Mouse (Mus musculus): ENCODE measurements around the gene Pla2g4b. TPM values are rescaled to one million over a fixed set of nuclear protein-coding genes. Genes with fewer than 3 reads are reported as not detected.

Gene Pla2g4b
- total RNA-seq, 1 experiment: 2.7 TPM

DNA sequence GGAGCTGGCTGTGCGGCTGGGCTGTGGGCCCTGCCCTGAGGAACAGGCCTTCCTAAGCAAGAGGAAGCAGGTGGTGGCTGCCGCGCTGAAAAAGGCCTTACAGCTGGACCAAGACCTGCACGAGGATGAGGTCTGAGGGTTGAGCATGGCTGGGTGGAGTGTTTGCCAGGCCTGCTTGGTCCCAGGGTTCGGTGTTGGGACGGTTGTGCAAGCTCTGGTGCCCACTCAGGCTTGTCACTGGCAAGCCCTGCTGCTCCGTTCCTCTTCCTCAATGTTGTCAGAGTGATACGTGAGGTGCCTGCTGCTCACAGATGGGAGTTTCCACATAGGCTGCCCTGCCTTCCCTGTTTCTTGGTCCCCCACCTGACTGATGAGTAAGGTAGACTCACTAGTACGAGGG, 4.5 kb downstream of the Pla2g4b start:
- H3K4me1 ChIP-seq (ENCODE audit: control insufficient read depth in 2 of 2, insufficient read depth in 2 of 2, low read length in 2 of 2, poor library complexity in 1 of 2): no peaks in the 10 kb centered on the region
- no peak overlapping the region for H3K9ac ChIP-seq (ENCODE audit: insufficient read depth, low read depth, low read length, poor library complexity, severe bottlenecking)
- TF ChIP-seq ZNF384 (IDR thresholded peaks at IDR 0.05; ENCODE audit: low read depth, low read length) (no peak), MAFK (IDR thresholded peaks at IDR 0.05; ENCODE audit: insufficient read depth, low read depth, low read length) (no peak), HCFC1 (IDR thresholded peaks at IDR 0.05; ENCODE audit: borderline replicate concordance, insufficient read depth, low read length) (no peak), CHD2 (IDR thresholded peaks at IDR 0.05; ENCODE audit: low read depth, low read length) (no peak)
- H3K27ac ChIP-seq (ENCODE audit: insufficient read depth, low read depth, low read length, poor library complexity, severe bottlenecking): no peak overlapping the region
- no peak overlapping the region for H3K4me3 ChIP-seq (ENCODE audit: insufficient read depth in 1 of 2, low read depth in 1 of 2, low read length in 2 of 2, poor library complexity in 1 of 2, severe bottlenecking in 1 of 2)
- no peak for DNase-seq (ENCODE audit: low read depth, low spot score)
- in situ Hi-C loops (cut with MboI; ENCODE audit: low sequenced_read_pairs in 2 of 2, unreplicated experiment in 2 of 2): no loop called here
- peaks cover 20% of the 10 kb centered on the region; the same call in 1 of the 2 replicates for H3K36me3 ChIP-seq (ENCODE audit: control insufficient read depth, insufficient read depth, low read length, poor library complexity, severe bottlenecking)
- H3K9me3 ChIP-seq (ENCODE audit: control insufficient read depth, insufficient read depth, low read depth, low read length): no peaks in the 10 kb centered on the region

DNA sequence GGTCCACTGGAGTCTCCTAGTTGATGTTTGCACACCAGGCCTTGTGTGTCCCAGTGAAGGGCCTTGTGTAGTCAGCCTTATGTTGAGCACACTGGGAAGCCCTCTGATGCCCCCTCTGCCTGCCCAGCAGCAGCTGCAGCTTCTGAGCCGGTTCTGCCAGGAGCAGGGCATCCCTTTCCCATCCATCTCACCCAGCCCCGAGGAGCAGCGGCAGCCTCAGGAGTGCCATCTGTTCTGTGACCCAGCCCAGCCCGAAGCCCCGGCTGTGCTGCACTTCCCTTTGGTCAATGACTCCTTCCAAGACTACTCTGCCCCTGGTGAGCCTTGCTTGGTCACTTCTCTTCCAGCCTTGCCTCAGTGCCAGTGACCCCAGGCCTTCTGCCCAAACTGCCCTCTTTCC, 7.8 kb downstream of the Pla2g4b start:
- TF ChIP-seq MAFK (IDR thresholded peaks at IDR 0.05; ENCODE audit: insufficient read depth, low read depth, low read length) (no peak), CHD2 (IDR thresholded peaks at IDR 0.05; ENCODE audit: low read depth, low read length) (no peak), ZC3H11A (IDR thresholded peaks at IDR 0.05; ENCODE audit: borderline replicate concordance, low read depth, low read length) (no peak), ZNF384 (IDR thresholded peaks at IDR 0.05; ENCODE audit: low read depth, low read length) (no peak), HCFC1 (IDR thresholded peaks at IDR 0.05; ENCODE audit: borderline replicate concordance, insufficient read depth, low read length) (no peak)
- no peak overlapping the region for H3K4me3 ChIP-seq (ENCODE audit: insufficient read depth in 1 of 2, low read depth in 1 of 2, low read length in 2 of 2, poor library complexity in 1 of 2, severe bottlenecking in 1 of 2)
- no peaks in the 10 kb centered on the region for H3K9me3 ChIP-seq (ENCODE audit: control insufficient read depth, insufficient read depth, low read depth, low read length)
- no peak overlapping the region for H3K9ac ChIP-seq (ENCODE audit: insufficient read depth, low read depth, low read length, poor library complexity, severe bottlenecking)
- in situ Hi-C loops (cut with MboI; ENCODE audit: low sequenced_read_pairs in 2 of 2, unreplicated experiment in 2 of 2): no loop called here
- peaks cover 20% of the 10 kb centered on the region; the same call in 1 of the 2 replicates for H3K36me3 ChIP-seq (ENCODE audit: control insufficient read depth, insufficient read depth, low read length, poor library complexity, severe bottlenecking)
- H3K27ac ChIP-seq (ENCODE audit: insufficient read depth, low read depth, low read length, poor library complexity, severe bottlenecking): no peak overlapping the region
- peaks cover 0 to 5% of the 10 kb centered on the region in 2 experiments; a peak in 2 of 4 replicates for H3K4me1 ChIP-seq (ENCODE audit: control insufficient read depth in 2 of 2, insufficient read depth in 2 of 2, low read length in 2 of 2, poor library complexity in 1 of 2)
- DNase-seq (ENCODE audit: low read depth, low spot score): no peak

DNA sequence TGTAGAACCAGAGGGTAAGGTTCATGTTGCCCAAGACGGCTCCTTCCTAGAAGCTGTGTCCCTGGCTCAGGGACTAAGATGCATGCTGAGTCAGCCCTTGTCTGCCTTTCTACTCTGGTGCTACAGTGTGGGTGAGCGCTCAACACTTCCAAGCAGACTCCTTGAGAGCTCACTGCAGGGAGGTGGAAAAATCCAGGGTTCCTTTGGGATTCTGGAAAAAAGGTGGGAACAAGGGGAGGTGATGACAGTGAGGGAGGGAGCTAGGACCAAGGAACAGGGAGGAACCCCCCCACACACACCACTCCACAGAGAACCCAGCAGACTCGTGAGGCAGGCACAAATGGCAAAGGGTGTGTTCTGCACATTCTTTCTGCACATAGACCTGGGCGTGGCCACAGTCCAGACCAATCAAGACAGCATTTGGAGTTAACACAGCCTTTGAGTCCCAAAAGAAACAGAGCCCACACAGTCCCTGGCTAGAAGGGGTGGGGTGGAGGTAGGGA, 10.9 kb downstream of the Pla2g4b start:
- Histone ChIP-seq H3K9me3 (ENCODE audit: control insufficient read depth, insufficient read depth, low read depth, low read length) (no peaks in the 10 kb centered on the region), H3K4me3 (ENCODE audit: insufficient read depth in 1 of 2, low read depth in 1 of 2, low read length in 2 of 2, poor library complexity in 1 of 2, severe bottlenecking in 1 of 2) (no peak overlapping the region), H3K27ac (ENCODE audit: insufficient read depth, low read depth, low read length, poor library complexity, severe bottlenecking) (no peak overlapping the region), H3K36me3 (ENCODE audit: control insufficient read depth, insufficient read depth, low read length, poor library complexity, severe bottlenecking) (peaks cover 16% of the 10 kb centered on the region; the same call in 1 of the 2 replicates), H3K4me1 (ENCODE audit: control insufficient read depth in 2 of 2, insufficient read depth in 2 of 2, low read length in 2 of 2, poor library complexity in 1 of 2) (peaks cover 0 to 5% of the 10 kb centered on the region in 2 experiments; a peak in 2 of 4 replicates), H3K9ac (ENCODE audit: insufficient read depth, low read depth, low read length, poor library complexity, severe bottlenecking) (no peak overlapping the region)
- in situ Hi-C loops (cut with MboI; ENCODE audit: low sequenced_read_pairs in 2 of 2, unreplicated experiment in 2 of 2): no loop called here
- TF ChIP-seq MAFK (IDR thresholded peaks at IDR 0.05; ENCODE audit: insufficient read depth, low read depth, low read length) (0 out of 2 replicates have a peak, but pooled peaks have one; percentile 48), ZC3H11A (IDR thresholded peaks at IDR 0.05; ENCODE audit: borderline replicate concordance, low read depth, low read length) (no peak)
- DNase-seq (ENCODE audit: low read depth, low spot score): peak; percentile 51

GRCm38 (mm10) chr2:120044676-120045075, 11.5 kb downstream of the Pla2g4b start:
- H3K27ac ChIP-seq (ENCODE audit: insufficient read depth, low read depth, low read length, poor library complexity, severe bottlenecking): no peak overlapping the region
- in situ Hi-C loops (cut with MboI; ENCODE audit: low sequenced_read_pairs in 2 of 2, unreplicated experiment in 2 of 2): no loop called here

More at GRCm38 (mm10) chr2:120044676-120045075, 11.5 kb downstream of the Pla2g4b start:
- no peak for DNase-seq (ENCODE audit: low read depth, low spot score)
- no peaks in the 10 kb centered on the region for H3K9me3 ChIP-seq (ENCODE audit: control insufficient read depth, insufficient read depth, low read depth, low read length)
- H3K9ac ChIP-seq (ENCODE audit: insufficient read depth, low read depth, low read length, poor library complexity, severe bottlenecking): no peak overlapping the region
- H3K4me3 ChIP-seq (ENCODE audit: insufficient read depth in 1 of 2, low read depth in 1 of 2, low read length in 2 of 2, poor library complexity in 1 of 2, severe bottlenecking in 1 of 2): no peak overlapping the region
- H3K36me3 ChIP-seq (ENCODE audit: control insufficient read depth, insufficient read depth, low read length, poor library complexity, severe bottlenecking): peaks cover 16% of the 10 kb centered on the region; the same call in 1 of the 2 replicates
- peaks cover 0 to 5% of the 10 kb centered on the region in 2 experiments; a peak in 2 of 4 replicates for H3K4me1 ChIP-seq (ENCODE audit: control insufficient read depth in 2 of 2, insufficient read depth in 2 of 2, low read length in 2 of 2, poor library complexity in 1 of 2)
- TF ChIP-seq HCFC1 (IDR thresholded peaks at IDR 0.05; ENCODE audit: borderline replicate concordance, insufficient read depth, low read length) (no peak), ZNF384 (IDR thresholded peaks at IDR 0.05; ENCODE audit: low read depth, low read length) (no peak), MAFK (IDR thresholded peaks at IDR 0.05; ENCODE audit: insufficient read depth, low read depth, low read length) (no peak), ZC3H11A (IDR thresholded peaks at IDR 0.05; ENCODE audit: borderline replicate concordance, low read depth, low read length) (no peak), CHD2 (IDR thresholded peaks at IDR 0.05; ENCODE audit: low read depth, low read length) (no peak)

All from ES-E14 (cell line).